Mouse (Mus musculus) B cell, adult 2 months (primary cell): ENCODE results near the gene Btrc.

Source experiments
- DNase-seq, 2 experiments: peaks; one replicate each; pipeline ENCODE4 v3.0.0; 2022

The Btrc gene

GRCm38 (mm10) chr19:45475928-45476553, 112.5 kb downstream of the Btrc start:
- no peak for DNase-seq

DNA sequence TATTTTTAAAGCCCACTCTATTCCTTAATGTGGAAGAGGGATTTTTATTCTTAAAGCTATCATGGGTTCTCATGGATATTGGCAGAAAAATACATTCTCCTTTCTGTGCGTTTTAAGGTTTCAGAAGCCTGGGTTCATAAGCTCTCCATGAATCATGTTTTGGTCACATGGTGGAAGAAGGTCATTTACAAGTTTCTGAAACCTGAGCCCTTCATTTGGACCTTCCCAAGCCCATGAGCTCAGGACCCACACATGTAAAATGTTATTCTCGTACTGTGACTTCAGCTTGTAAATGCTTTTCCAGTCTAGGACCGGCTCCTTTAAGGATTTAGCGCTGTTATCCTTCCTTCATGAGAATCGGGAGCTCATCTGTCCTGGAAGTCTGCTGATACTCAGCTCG, 116.0 kb downstream of the Btrc start:
- no peak for DNase-seq

DNA sequence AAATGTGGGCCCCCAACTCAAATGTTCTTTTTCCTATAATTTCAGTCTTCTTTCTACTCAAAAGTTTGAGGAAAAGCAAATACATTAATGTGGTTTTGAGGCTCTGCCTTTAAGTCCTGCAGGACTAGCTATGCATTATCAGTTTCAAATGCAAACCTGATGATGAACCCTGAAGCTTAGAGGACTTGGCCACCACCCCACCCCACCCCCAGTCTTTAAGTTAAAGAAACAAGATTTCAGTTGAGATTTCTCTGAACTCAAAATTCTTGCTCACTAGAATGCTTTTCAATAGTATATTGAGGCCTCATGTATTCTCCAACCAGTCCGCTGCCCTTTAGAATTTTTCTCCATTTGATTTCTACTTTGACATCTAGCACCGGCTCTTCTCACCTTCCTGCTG, 117.0 kb downstream of the Btrc start:
- DNase-seq, result no peak

GRCm38 (mm10) chr19:45480951-45481350, 117.4 kb downstream of the Btrc start:
- no peak for DNase-seq

DNA sequence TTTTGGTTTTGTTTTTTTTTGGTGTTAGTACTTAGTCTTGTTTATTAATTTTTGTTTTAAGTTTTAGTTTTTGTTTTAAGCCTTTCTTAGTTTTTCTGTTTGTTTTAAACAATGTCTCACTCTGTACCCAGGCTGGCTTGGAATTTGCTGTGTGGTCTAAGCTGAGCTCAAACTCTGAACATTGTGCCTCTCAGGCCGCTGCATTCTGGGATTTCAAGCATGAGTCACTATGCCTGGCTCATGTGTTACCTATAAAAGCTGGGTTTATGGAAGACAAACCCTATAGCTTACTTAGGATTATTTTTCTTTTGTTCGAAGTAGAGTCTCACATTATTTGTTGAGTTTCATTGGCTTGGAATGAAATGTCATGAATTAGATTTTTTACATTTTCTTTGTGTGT, 119.9 kb downstream of the Btrc start:
- no peak for DNase-seq

GRCm38 (mm10) chr19:45486206-45486991, 122.9 kb downstream of the Btrc start:
- no peak for DNase-seq

- no peak for DNase-seq
Measured at GRCm38 (mm10) chr19:45486992-45487387, 123.5 kb downstream of the Btrc start.

GRCm38 (mm10) chr19:45489961-45490360, 126.4 kb downstream of the Btrc start:
- no peak for DNase-seq

GRCm38 (mm10) chr19:45491246-45491645, 127.7 kb downstream of the Btrc start:
- DNase-seq, result no peak

- DNase-seq, result no peak
Measured at GRCm38 (mm10) chr19:45494121-45494775, 130.7 kb downstream of the Btrc start.

DNA sequence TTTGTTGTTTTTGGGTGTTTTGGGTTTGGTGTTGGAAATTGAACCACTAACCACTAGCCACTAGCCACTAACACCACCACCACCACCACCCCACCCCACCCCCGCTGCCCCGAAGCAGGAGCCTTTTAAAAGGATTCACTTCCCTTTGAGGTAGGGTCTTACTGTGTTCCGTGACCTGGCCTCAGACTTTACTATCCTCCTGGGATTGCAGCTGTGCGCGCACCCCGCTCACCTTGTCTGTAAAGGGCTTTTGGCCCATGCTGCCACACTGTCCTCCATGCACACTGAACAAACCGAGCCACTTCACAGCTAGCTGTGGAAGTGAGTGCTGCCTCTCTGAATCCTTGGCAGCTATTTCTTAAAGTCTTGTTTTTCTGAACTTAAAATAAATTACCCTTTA, 141.9 kb downstream of the Btrc start:
- DNase-seq, result no peak

- no peak for DNase-seq
Measured at GRCm38 (mm10) chr19:45507531-45507930, 144.0 kb downstream of the Btrc start.

GRCm38 (mm10) chr19:45510680-45511079, 147.1 kb downstream of the Btrc start:
- DNase-seq, result no peak

GRCm38 (mm10) chr19:45511406-45511805, 147.9 kb downstream of the Btrc start:
- no peak for DNase-seq

DNA sequence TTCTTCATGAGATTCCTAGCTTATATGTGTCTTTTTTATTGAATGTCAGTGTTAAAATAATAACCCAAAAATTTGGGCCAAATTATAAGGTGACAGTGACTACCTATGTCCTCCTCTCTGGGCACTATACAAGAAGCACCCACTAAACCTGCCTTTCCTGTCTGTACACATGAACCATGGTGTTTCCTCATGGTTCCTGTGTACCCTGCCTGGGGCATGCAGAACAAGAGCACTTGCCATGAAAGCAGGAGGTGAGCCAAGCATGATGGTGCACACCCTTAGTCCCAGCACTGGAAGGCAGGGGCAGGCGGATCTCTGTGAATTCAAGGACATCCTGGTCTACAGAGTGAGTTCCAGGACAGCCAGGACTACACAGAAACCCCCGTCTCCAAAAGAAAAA, 151.8 kb downstream of the Btrc start:
- DNase-seq, result no peak

- no peak for DNase-seq
Measured at GRCm38 (mm10) chr19:45516264-45516663, 152.7 kb downstream of the Btrc start.

- DNase-seq, result no peak
Measured at GRCm38 (mm10) chr19:45527382-45527781, 163.8 kb downstream of the Btrc start.

DNA sequence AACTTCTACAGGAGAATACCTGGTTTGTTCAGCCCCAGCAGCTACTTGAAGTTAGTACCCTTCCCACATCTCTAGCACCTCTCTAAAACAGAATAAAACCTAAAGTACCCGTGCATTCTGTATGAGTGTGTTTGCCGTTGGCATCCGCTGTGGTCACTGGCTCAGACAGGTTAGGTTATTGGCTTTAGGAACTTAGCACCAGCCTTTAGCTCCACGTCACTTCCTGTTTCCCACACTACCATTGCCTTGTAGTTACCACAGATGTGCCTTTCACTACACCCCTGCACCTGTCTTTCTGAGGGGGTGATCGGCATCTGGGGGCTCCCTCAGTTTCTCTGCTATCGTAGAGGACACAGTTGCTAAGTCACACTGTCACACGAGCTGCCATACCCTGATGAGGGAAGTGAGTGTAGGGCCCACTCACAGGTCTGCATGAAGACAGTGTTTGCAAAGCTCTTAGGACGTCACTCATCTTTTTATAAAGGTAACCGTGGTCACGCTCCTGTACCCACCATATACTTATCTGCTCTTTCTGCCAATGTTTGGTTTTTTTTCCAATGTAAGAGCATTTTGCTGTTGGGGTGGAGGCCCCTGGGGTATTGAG, 164.5 kb downstream of the Btrc start:
- DNase-seq, result peak; percentile 72 to 75

- no peak for DNase-seq
Measured at GRCm38 (mm10) chr19:45529294-45529693, 165.8 kb downstream of the Btrc start.

DNA sequence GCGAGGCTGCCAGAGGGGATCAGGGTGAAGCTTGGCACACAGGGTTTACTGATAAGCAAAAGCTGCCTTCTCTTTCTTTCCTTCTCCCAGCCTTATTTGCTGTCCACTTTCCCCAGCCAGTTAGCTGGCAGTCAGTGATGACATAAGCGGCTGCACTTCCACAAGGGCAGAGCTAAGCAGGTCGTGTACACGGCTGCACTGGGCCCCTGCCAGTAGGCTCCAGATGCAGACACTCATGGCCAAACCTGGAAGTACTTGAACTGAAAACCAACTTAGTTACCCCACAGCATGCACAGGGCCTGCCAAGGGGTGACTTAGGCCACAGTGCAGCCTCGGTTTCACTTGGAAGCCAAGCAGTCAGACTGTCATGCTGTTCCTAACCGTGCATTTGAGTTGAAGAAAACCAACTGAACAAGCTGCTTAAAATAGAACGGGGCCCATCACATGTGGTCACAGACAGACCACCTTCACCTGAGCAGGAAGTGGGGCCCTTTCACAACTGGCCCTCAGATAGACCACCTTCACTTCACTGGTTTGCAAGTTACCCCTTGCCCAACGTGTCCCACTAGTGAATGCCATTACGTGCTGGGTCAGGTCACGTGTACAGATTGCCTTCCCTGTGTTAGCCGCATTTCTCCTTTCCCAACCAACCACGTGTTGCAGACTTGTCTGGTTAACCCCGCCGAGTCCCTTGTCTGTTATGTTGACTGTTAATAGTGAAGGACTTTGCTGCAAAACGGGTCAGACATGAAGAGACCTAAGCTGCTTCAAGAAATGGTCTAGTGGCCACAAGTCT, 166.9 kb downstream of the Btrc start:
- no peak for DNase-seq

DNA sequence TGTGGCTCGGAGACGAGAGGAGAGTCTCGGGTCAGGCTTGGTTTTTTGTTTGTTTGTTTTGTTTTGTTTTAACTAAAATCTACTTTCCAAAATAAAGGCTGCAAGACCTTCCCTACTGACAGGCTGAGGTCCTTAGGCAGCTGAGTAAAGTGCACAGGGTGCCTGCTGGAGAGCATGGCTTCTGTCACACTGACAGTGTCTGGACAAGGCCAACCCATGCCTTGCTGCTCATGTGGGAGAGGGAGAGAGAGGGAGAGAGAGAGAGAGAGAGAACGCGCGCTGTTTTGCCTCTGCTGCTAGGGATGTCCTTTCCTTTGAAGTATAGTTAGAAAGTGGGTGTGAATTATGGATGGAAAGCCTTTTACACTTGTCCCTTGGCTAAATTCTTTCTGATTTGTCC, 168.0 kb downstream of the Btrc start:
- DNase-seq, result no peak

GRCm38 (mm10) chr19:45533617-45534016, 170.1 kb downstream of the Btrc start:
- DNase-seq, result no peak

DNA sequence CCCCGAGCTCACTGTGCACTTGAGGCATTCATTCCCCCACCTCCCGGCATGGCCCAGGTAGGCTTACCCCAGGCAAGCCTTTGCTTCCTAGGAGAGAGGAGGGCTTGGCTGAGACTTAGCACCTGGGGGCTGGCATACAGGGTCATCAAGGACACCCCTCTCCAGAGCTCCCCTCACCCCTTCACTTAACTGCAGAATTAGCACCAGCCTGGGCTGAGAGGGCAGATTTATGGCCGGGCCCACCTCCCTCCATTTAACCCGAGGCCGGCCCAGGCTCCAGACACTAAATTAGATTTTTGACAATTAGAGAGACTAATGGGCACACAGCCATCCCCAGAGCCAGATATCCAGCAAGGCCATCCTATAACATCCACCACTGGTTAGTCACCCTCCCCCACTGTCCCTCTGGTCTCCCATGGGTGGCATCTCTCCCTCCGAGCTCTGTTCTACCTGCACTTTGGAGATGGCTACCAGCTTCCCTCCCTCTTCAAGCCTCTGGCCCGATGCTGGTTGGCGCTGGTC, 171.7 kb downstream of the Btrc start:
- no peak for DNase-seq
